ENCODE assay signal across 11 mouse cellular contexts in genomic region chr4:5130726-5131125, GRCm38 (mm10).
DNase-seq lines count a peak whose midpoint lies in the region; ATAC-seq and TF ChIP-seq lines count a peak whose summit lies in the region.
"Had no signal": no experiment of that assay in that cellular context is flagged by ENCODE, and none has a peak within 500 bp of the region (broad histone marks: within the 10 kb centered on the region; RNA-seq: fewer than 3 reads in every experiment).

No protein-coding gene starts in this region.

- intact Hi-C loops in heart, postnatal 36 days (cut with DNase I) = no loop called here

- no peak for ATAC-seq in heart, embryonic 11.5 days (replicated peaks; ENCODE audit: insufficient number of reproducible peaks, low FRiP score, low TSS enrichment)
- no peak for ATAC-seq in midbrain, embryonic 14.5 days (ENCODE audit: low FRiP score, low TSS enrichment)
- no peak for ATAC-seq in midbrain, postnatal 0 days (ENCODE audit: low FRiP score)

- TF ChIP-seq CTCF in midbrain, postnatal 0 days (IDR thresholded peaks at IDR 0.05) = no peak

- H3K4me3 ChIP-seq in heart, embryonic 11.5 days (ENCODE audit: low read depth, low read length) = no peak overlapping the region
- H3K4me3 ChIP-seq in midbrain, embryonic 14.5 days (replicated peaks; ENCODE audit: low read depth, low read length) = no peak overlapping the region
- H3K4me3 ChIP-seq in midbrain, postnatal 0 days (ENCODE audit: low read depth, low read length) = no peak overlapping the region
- H3K4me3 ChIP-seq: embryonic facial prominence, embryonic 12.5 days; hindbrain, embryonic 13.5 days had no signal

- no peak overlapping the region for H3K9ac ChIP-seq in heart, embryonic 11.5 days (ENCODE audit: low read depth, low read length)
- no peak overlapping the region for H3K9ac ChIP-seq in midbrain, embryonic 14.5 days (replicated peaks; ENCODE audit: low read length)
- H3K9ac ChIP-seq in midbrain, postnatal 0 days (replicated peaks; ENCODE audit: low read length, poor library complexity, severe bottlenecking) = no peak overlapping the region
- H3K9ac ChIP-seq: embryonic facial prominence, embryonic 12.5 days; hindbrain, embryonic 13.5 days had no signal

- H3K4me2 ChIP-seq in heart, embryonic 11.5 days = no peak overlapping the region
- H3K4me2 ChIP-seq in midbrain, embryonic 14.5 days (ENCODE audit: low read length) = no peak overlapping the region
- H3K4me2 ChIP-seq in midbrain, postnatal 0 days (ENCODE audit: low read depth, low read length, poor library complexity, severe bottlenecking) = no peak overlapping the region
- H3K4me2 ChIP-seq: embryonic facial prominence, embryonic 12.5 days; hindbrain, embryonic 13.5 days had no signal

- H3K9me3 ChIP-seq in heart, embryonic 11.5 days (replicated peaks; ENCODE audit: control insufficient read depth, low read length) = no peaks in the 10 kb centered on the region
- no peaks in the 10 kb centered on the region for H3K9me3 ChIP-seq in midbrain, embryonic 14.5 days (ENCODE audit: control insufficient read depth, low read length)
- H3K9me3 ChIP-seq in midbrain, postnatal 0 days (ENCODE audit: low read length) = no peaks in the 10 kb centered on the region
- H3K9me3 ChIP-seq: embryonic facial prominence, embryonic 12.5 days; hindbrain, embryonic 13.5 days had no signal

- 47% methylated on average over 3 of the region's 3 CpGs for WGBS in heart, embryonic 11.5 days (ENCODE audit: insufficient replicate concordance)
- 80% methylated on average over 3 of the region's 3 CpGs for WGBS in midbrain, embryonic 14.5 days
- 70% methylated on average over 3 of the region's 3 CpGs for WGBS in midbrain, postnatal 0 days

- H3K4me1 ChIP-seq in heart, embryonic 11.5 days (ENCODE audit: control insufficient read depth, insufficient read depth, low read length) = no peaks in the 10 kb centered on the region
- no peaks in the 10 kb centered on the region for H3K4me1 ChIP-seq in midbrain, embryonic 14.5 days (ENCODE audit: control insufficient read depth, insufficient read depth, low read length)
- H3K4me1 ChIP-seq in midbrain, postnatal 0 days (ENCODE audit: insufficient read depth, low read length) = no peaks in the 10 kb centered on the region
- H3K4me1 ChIP-seq: embryonic facial prominence, embryonic 12.5 days; hindbrain, embryonic 13.5 days had no signal

- H3K36me3 ChIP-seq in heart, embryonic 11.5 days (ENCODE audit: control insufficient read depth, insufficient read depth, low read length) = no peaks in the 10 kb centered on the region
- H3K36me3 ChIP-seq in midbrain, embryonic 14.5 days (ENCODE audit: control insufficient read depth, insufficient read depth, low read length) = no peaks in the 10 kb centered on the region
- H3K36me3 ChIP-seq in midbrain, postnatal 0 days (ENCODE audit: insufficient read depth, low read length) = no peaks in the 10 kb centered on the region
- H3K36me3 ChIP-seq: embryonic facial prominence, embryonic 12.5 days; hindbrain, embryonic 13.5 days had no signal

- H3K27me3 ChIP-seq in heart, embryonic 11.5 days (ENCODE audit: control insufficient read depth, insufficient read depth, low read length) = no peaks in the 10 kb centered on the region
- H3K27me3 ChIP-seq in midbrain, embryonic 14.5 days (ENCODE audit: control insufficient read depth, insufficient read depth, low read length) = no peaks in the 10 kb centered on the region
- no peaks in the 10 kb centered on the region for H3K27me3 ChIP-seq in midbrain, postnatal 0 days (ENCODE audit: insufficient read depth, low read length)
- H3K27me3 ChIP-seq: embryonic facial prominence, embryonic 12.5 days; hindbrain, embryonic 13.5 days had no signal

- H3K27ac ChIP-seq in heart, embryonic 11.5 days (ENCODE audit: low read depth, low read length) = no peak overlapping the region
- no peak overlapping the region for H3K27ac ChIP-seq in midbrain, embryonic 14.5 days (replicated peaks; ENCODE audit: low read depth, low read length)
- no peak overlapping the region for H3K27ac ChIP-seq in midbrain, postnatal 0 days (ENCODE audit: low read depth, low read length)
- H3K27ac ChIP-seq: embryonic facial prominence, embryonic 12.5 days; hindbrain, embryonic 13.5 days had no signal

- peak; percentile 39 to 62 for DNase-seq in adrenal gland, adult (ENCODE audit: inconsistent age in 2 of 2, low spot score in 1 of 2)
- DNase-seq in adrenal gland, postnatal 14 days = no peak
- DNase-seq in heart, postnatal 36 days = peak; percentile 6 to 11
- DNase-seq in midbrain, embryonic 14.5 days = peak; percentile 1
- no peak for DNase-seq in midbrain, postnatal 0 days (ENCODE audit: low spot score)
- DNase-seq in urinary bladder, postnatal 25 days (ENCODE audit: low spot score) = no peak
- no peak for DNase-seq in cerebellum, adult 11 months
- DNase-seq: adrenal gland, adult 2 months had no signal

Comparison
In these comparisons a context has a peak if more than half of its experiments do, and no peak if none do; other contexts are left out.
1. DNase-seq: peak in adrenal gland, adult (2 of 2), heart, postnatal 36 days (2 of 2) and midbrain, embryonic 14.5 days (single experiment); none in adrenal gland, postnatal 14 days (single experiment), midbrain, postnatal 0 days (single experiment), urinary bladder, postnatal 25 days (single experiment) and cerebellum, adult 11 months (single experiment).